Mouse (Mus musculus) kidney, embryonic 15.5 days (tissue): ENCODE data around the gene Srrm3. TPM values are rescaled to one million over a fixed set of nuclear protein-coding genes. Genes with fewer than 3 reads are reported as not detected.

Source experiments
- ATAC-seq: fragments of 200-750 bp; cut with Nextera tagmentation; replicated peaks from 2 replicates; pipeline ENCODE4 v1.8.0; 2017; ENCODE audit warnings: moderate TSS enrichment; ENCODE audit not compliant: low FRiP score
- H3K27ac ChIP-seq: fragments of 300-500 bp; sonication (generic); 2 replicates; pipeline ENCODE4 v1.5.1; 2015; ENCODE audit warnings: mild to moderate bottlenecking, inconsistent platforms
- H3K27me3 ChIP-seq: fragments of 300-500 bp; sonication (generic); 2 replicates; pipeline ENCODE4 v1.6.1; 2015; ENCODE audit warnings: inconsistent platforms
- H3K36me3 ChIP-seq: fragments of 300-500 bp; sonication (generic); 2 replicates; pipeline ENCODE4 v1.6.1; 2015; ENCODE audit warnings: inconsistent platforms
- H3K4me1 ChIP-seq: fragments of 300-500 bp; sonication (generic); 2 replicates; pipeline ENCODE4 v1.6.1; 2015; ENCODE audit warnings: inconsistent platforms
- H3K4me2 ChIP-seq: fragments of 300-500 bp; sonication (generic); 2 replicates; pipeline ENCODE4 v1.6.1; 2015; ENCODE audit warnings: moderate library complexity, mild to moderate bottlenecking, inconsistent platforms
- H3K4me3 ChIP-seq: fragments of 300-500 bp; sonication (generic); replicated peaks from 2 replicates; pipeline ENCODE4 v1.5.1; 2015; ENCODE audit warnings: mild to moderate bottlenecking, inconsistent platforms
- H3K9ac ChIP-seq: fragments of 300-500 bp; sonication (generic); 2 replicates; pipeline ENCODE4 v1.6.1; 2015; ENCODE audit warnings: mild to moderate bottlenecking, inconsistent platforms
- H3K9me3 ChIP-seq: fragments of 300-500 bp; sonication (generic); replicated peaks from 2 replicates; pipeline ENCODE4 v1.6.1; 2016; ENCODE audit warnings: inconsistent platforms
- WGBS: fragments of 180-500 bp; shearing (Covaris S2); methylation state at CpG from one replicate; pipeline ENCODE4 v1.1.7; 2015; ENCODE audit warnings: mixed read lengths; 5-methylcytosine and 5-hydroxymethylcytosine counted together
- polyA plus RNA-seq: library from polyadenylated mRNA; unstranded; fragments of >200 nt; fragmentation: Nextera tagmentation; extraction: Ambion mirVana; gene quantifications from 2 replicates; pipeline ENCODE4 v1.2.1, GENCODE M21; 2015

Srrm3 gene
- polyA plus RNA-seq, 1 experiment from 2014 or later, result 1.2 TPM

DNA sequence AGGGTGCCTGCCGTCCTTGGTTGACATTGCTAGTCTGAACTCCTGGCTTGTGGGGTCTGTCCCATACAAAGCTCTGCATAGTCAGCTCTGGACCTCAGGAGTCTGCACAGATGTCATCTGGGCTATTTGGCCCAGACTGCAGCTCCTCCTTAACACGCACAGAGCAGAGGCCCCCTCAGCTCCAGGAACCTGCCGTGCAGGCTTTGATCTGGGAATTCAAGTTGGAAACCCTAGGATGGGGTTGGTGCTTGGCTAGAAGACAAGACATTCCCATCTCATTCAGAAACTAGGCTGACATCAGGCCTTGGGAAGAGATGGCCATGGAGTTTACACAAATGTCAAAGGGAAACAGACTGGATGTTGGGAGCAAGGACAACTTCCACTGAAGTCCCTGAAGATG is 17.8 kb downstream of the Srrm3 start:
- no peak for ATAC-seq
- no peak overlapping the region for H3K9ac ChIP-seq

GRCm38 (mm10) chr5:135826225-135826624 is 19.5 kb downstream of the Srrm3 start:
- WGBS, result 47% methylated on average over 6 of the region's 6 CpGs
- Histone ChIP-seq H3K4me1 (no peaks in the 10 kb centered on the region), H3K4me3 (no peak overlapping the region), H3K9me3 (no peaks in the 10 kb centered on the region), H3K9ac (no peak overlapping the region), H3K27ac (no peak overlapping the region), H3K27me3 (peaks cover 15% of the 10 kb centered on the region; the same call in 1 of the 2 replicates), H3K4me2 (no peak overlapping the region), H3K36me3 (no peaks in the 10 kb centered on the region)
- no peak for ATAC-seq

More for the DNA sequence above, 17.8 kb downstream of the Srrm3 start:
- peaks cover 21% of the 10 kb centered on the region; the same call in 1 of the 2 replicates for H3K27me3 ChIP-seq
- H3K36me3 ChIP-seq, result no peaks in the 10 kb centered on the region
- H3K27ac ChIP-seq, result no peak overlapping the region
- no peak overlapping the region for H3K4me3 ChIP-seq
- no peaks in the 10 kb centered on the region for H3K4me1 ChIP-seq
- H3K9me3 ChIP-seq, result no peaks in the 10 kb centered on the region
- H3K4me2 ChIP-seq, result no peak overlapping the region
- WGBS, result 48% methylated on average over 3 of the region's 3 CpGs

DNA sequence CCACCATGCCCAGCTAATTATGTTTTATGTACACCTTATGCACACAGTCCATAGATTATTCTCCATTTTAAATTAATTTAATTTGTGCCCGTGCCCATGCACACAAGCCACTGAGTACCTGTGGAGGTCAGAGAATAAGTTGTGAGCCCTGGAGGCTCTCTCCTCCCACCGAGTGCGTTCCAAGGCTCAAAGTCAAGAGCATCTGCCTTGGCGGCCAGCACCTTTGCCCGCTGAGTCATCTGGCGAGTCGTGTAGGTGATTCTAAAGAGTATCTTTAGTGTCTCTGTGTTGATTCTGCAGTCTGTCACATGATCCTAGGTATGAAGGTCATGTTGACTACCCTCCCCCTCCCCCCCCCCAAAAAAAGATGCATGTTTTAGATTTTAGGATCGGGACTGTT is 22.7 kb downstream of the Srrm3 start:
- H3K9me3 ChIP-seq, result no peaks in the 10 kb centered on the region
- 84% methylated on average over 8 of the region's 8 CpGs for WGBS
- peaks cover under 1% of the 10 kb centered on the region for H3K4me1 ChIP-seq
- H3K27ac ChIP-seq, result no peak overlapping the region
- no peak for ATAC-seq
- H3K4me3 ChIP-seq, result no peak overlapping the region
- no peaks in the 10 kb centered on the region for H3K36me3 ChIP-seq
- H3K4me2 ChIP-seq, result no peak overlapping the region
- H3K27me3 ChIP-seq, result peaks cover under 1% of the 10 kb centered on the region
- no peak overlapping the region for H3K9ac ChIP-seq

DNA sequence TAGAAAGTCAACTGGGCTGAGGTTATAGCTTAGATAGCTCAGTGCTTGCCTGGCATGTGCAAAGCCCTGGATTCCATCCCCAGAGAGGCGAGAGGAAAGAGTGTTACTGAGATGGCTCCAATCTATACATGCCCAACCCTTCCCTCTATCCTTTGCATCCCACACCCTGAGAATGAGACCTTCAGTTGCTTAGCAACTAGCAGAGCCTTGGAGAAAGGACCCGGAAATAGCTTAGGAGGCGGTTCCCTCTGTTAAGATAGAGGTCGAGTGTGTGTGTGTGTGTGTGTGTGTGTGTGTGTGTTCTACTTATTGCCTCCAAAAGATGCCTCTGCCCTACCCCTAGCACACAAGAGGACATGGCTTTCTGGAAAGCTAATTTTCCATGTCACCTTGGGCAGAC is 26.0 kb downstream of the Srrm3 start:
- no peak overlapping the region for H3K4me3 ChIP-seq

GRCm38 (mm10) chr5:135834769-135835491 is 28.2 kb downstream of the Srrm3 start:
- peaks cover 18% of the 10 kb centered on the region for H3K4me1 ChIP-seq
- under 1% methylated on average over 47 of the region's 47 CpGs for WGBS
- peak; percentile 94 for ATAC-seq
- peaks cover 17% of the 10 kb centered on the region for H3K27me3 ChIP-seq
- H3K4me3 ChIP-seq, result peak overlapping the region; percentile 53
- H3K27ac ChIP-seq, result no peak overlapping the region
- H3K9ac ChIP-seq, result peak overlapping the region; percentile 19; the same call in 1 of the 2 replicates
- no peaks in the 10 kb centered on the region for H3K36me3 ChIP-seq
- no peaks in the 10 kb centered on the region for H3K9me3 ChIP-seq
- peak overlapping the region; percentile 94 for H3K4me2 ChIP-seq

More for the DNA sequence above, 26.0 kb downstream of the Srrm3 start:
- H3K27ac ChIP-seq, result no peak overlapping the region
- H3K27me3 ChIP-seq, result peaks cover 17% of the 10 kb centered on the region
- no peak overlapping the region for H3K9ac ChIP-seq
- H3K4me2 ChIP-seq, result no peak overlapping the region
- WGBS, result 36% methylated on average over 4 of the region's 4 CpGs
- peaks cover 18% of the 10 kb centered on the region for H3K4me1 ChIP-seq
- no peaks in the 10 kb centered on the region for H3K36me3 ChIP-seq
- no peak for ATAC-seq
- no peaks in the 10 kb centered on the region for H3K9me3 ChIP-seq

DNA sequence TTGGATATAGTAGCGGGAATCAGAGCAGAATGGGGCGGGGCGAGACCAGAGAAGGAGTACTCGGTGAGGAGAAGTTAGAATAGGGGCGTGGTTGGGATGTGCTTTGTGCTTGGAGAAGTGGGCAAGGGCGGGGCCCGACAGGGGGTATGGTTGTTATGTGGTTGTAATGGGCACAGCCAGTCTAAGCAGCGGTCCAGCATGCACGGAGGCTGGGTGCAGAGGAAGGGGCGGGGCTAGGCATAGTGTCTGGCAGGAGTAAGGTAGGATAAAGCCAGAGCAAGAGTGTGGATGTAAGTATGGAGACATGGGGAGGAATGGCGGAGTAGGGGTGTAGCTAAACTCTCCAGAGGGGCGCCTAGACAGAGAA is 28.8 kb downstream of the Srrm3 start:
- Histone ChIP-seq H3K4me2 (peak overlapping the region; percentile 94), H3K36me3 (no peaks in the 10 kb centered on the region), H3K9ac (0 out of 2 replicates have a peak overlapping the region, but pooled peaks have one; percentile 19), H3K27me3 (peaks cover 17% of the 10 kb centered on the region), H3K27ac (no peak overlapping the region), H3K4me1 (peaks cover 18% of the 10 kb centered on the region), H3K4me3 (peak overlapping the region; percentile 53), H3K9me3 (no peaks in the 10 kb centered on the region)
- ATAC-seq, result peak; percentile 78
- WGBS, result 2% methylated on average over 12 of the region's 12 CpGs

- no peak for ATAC-seq
- no peaks in the 10 kb centered on the region for H3K36me3 ChIP-seq
- no peak overlapping the region for H3K9ac ChIP-seq
- peak overlapping the region; percentile 53 for H3K4me3 ChIP-seq
- H3K4me1 ChIP-seq, result peaks cover 18% of the 10 kb centered on the region
- H3K4me2 ChIP-seq, result peak overlapping the region; percentile 94
- no peaks in the 10 kb centered on the region for H3K9me3 ChIP-seq
- H3K27me3 ChIP-seq, result peaks cover 17% of the 10 kb centered on the region
- 16% methylated on average over 12 of the region's 12 CpGs for WGBS
- no peak overlapping the region for H3K27ac ChIP-seq
These were observed 29.3 kb downstream of the Srrm3 start for GRCm38 (mm10) chr5:135835981-135836380.

DNA sequence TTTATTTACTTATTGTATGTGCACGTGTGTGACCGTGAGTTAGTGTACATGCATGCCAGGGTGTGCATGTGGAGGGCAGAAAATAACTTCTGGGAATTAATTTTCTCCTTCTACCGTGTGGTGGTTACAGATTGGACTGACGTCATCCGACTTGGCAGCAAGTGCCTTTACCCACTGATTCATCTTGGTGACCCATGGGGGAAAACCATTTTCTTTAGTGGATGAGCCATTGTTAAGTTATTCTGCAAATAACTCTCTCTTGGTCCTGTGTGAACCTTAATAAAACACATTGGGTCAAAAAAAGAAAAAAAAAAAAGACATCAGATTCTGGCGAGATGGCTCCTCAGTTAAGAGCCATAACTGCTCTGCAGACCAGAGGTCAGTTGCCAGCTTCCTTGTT is 35.0 kb downstream of the Srrm3 start:
- WGBS, result 78% methylated on average over 6 of the region's 6 CpGs
- H3K4me2 ChIP-seq, result no peak overlapping the region
- no peaks in the 10 kb centered on the region for H3K4me1 ChIP-seq
- H3K27me3 ChIP-seq, result peaks cover 7% of the 10 kb centered on the region; the same call in 1 of the 2 replicates
- H3K27ac ChIP-seq, result no peak overlapping the region
- ATAC-seq, result no peak
- no peaks in the 10 kb centered on the region for H3K36me3 ChIP-seq
- no peak overlapping the region for H3K4me3 ChIP-seq
- no peaks in the 10 kb centered on the region for H3K9me3 ChIP-seq
- H3K9ac ChIP-seq, result no peak overlapping the region

GRCm38 (mm10) chr5:135843418-135843817 is 36.7 kb downstream of the Srrm3 start:
- no peaks in the 10 kb centered on the region for H3K4me1 ChIP-seq

GRCm38 (mm10) chr5:135845676-135846320 is 39.1 kb downstream of the Srrm3 start:
- Histone ChIP-seq H3K4me1 (peaks cover 2% of the 10 kb centered on the region), H3K4me3 (no peak overlapping the region), H3K27ac (no peak overlapping the region), H3K9me3 (no peaks in the 10 kb centered on the region), H3K36me3 (no peaks in the 10 kb centered on the region), H3K4me2 (no peak overlapping the region), H3K9ac (no peak overlapping the region), H3K27me3 (peaks cover 20% of the 10 kb centered on the region)
- ATAC-seq, result no peak
- WGBS, result 81% methylated on average over 13 of the region's 13 CpGs

More at GRCm38 (mm10) chr5:135843418-135843817, 36.7 kb downstream of the Srrm3 start:
- H3K27ac ChIP-seq, result no peak overlapping the region
- no peak overlapping the region for H3K4me2 ChIP-seq
- no peak for ATAC-seq
- H3K27me3 ChIP-seq, result 0 out of 2 replicates have a peak, but pooled peaks cover 5% of the 10 kb centered on the region
- no peak overlapping the region for H3K9ac ChIP-seq
- no peaks in the 10 kb centered on the region for H3K36me3 ChIP-seq
- WGBS, result 19% methylated on average over 5 of the region's 5 CpGs
- no peaks in the 10 kb centered on the region for H3K9me3 ChIP-seq
- no peak overlapping the region for H3K4me3 ChIP-seq

- no peak overlapping the region for H3K4me2 ChIP-seq
- peaks cover 19% of the 10 kb centered on the region for H3K4me1 ChIP-seq
- H3K27me3 ChIP-seq, result peaks cover 37% of the 10 kb centered on the region
- H3K9ac ChIP-seq, result no peak overlapping the region
- H3K4me3 ChIP-seq, result no peak overlapping the region
- 78% methylated on average over 4 of the region's 4 CpGs for WGBS
- no peaks in the 10 kb centered on the region for H3K9me3 ChIP-seq
- no peak for ATAC-seq
- H3K27ac ChIP-seq, result no peak overlapping the region
- H3K36me3 ChIP-seq, result no peaks in the 10 kb centered on the region
These were observed 40.8 kb downstream of the Srrm3 start for GRCm38 (mm10) chr5:135847460-135847859.

- no peak overlapping the region for H3K9ac ChIP-seq
- ATAC-seq, result no peak
- H3K27ac ChIP-seq, result no peak overlapping the region
- no peaks in the 10 kb centered on the region for H3K9me3 ChIP-seq
- H3K4me1 ChIP-seq, result peaks cover 19% of the 10 kb centered on the region
- no peak overlapping the region for H3K4me2 ChIP-seq
- no peak overlapping the region for H3K4me3 ChIP-seq
- WGBS, result 77% methylated on average over 3 of the region's 3 CpGs
- H3K36me3 ChIP-seq, result no peaks in the 10 kb centered on the region
- peaks cover 39% of the 10 kb centered on the region for H3K27me3 ChIP-seq
These were observed 41.2 kb downstream of the Srrm3 start for GRCm38 (mm10) chr5:135847881-135848280.
